Mouse (Mus musculus) adrenal gland, adult 18-20 months (tissue): ENCODE results near the gene Kcnmb3. TPM values are rescaled to one million over a fixed set of nuclear protein-coding genes. Genes with fewer than 3 reads are reported as not detected.

Source experiments
- DNase-seq, 2 experiments: peaks; one replicate each; pipeline ENCODE4 v3.0.0; 2021 to 2022; ENCODE audit warnings: low spot score in 2 of 2
- long read RNA-seq, 2 experiments: library from polyadenylated mRNA; stranded (forward); transcript quantifications; one replicate each; pipeline ENCODE4 v2.0.0; 2021
- total RNA-seq, 2 experiments: library from RNA; stranded (reverse); gene quantifications; 1 replicate in 1 of 2; 2 replicates in 1 of 2; pipeline ENCODE4 v1.2.3; 2021

Kcnmb3 gene
- not detected for total RNA-seq
- long read RNA-seq, experiment 1 = 0 reads
- long read RNA-seq, experiment 2, partial matches to known transcripts = 0 of 1 reads
- long read RNA-seq, experiment 2, other reads (novel, unspliced or antisense) = 1 of 1 reads

DNA sequence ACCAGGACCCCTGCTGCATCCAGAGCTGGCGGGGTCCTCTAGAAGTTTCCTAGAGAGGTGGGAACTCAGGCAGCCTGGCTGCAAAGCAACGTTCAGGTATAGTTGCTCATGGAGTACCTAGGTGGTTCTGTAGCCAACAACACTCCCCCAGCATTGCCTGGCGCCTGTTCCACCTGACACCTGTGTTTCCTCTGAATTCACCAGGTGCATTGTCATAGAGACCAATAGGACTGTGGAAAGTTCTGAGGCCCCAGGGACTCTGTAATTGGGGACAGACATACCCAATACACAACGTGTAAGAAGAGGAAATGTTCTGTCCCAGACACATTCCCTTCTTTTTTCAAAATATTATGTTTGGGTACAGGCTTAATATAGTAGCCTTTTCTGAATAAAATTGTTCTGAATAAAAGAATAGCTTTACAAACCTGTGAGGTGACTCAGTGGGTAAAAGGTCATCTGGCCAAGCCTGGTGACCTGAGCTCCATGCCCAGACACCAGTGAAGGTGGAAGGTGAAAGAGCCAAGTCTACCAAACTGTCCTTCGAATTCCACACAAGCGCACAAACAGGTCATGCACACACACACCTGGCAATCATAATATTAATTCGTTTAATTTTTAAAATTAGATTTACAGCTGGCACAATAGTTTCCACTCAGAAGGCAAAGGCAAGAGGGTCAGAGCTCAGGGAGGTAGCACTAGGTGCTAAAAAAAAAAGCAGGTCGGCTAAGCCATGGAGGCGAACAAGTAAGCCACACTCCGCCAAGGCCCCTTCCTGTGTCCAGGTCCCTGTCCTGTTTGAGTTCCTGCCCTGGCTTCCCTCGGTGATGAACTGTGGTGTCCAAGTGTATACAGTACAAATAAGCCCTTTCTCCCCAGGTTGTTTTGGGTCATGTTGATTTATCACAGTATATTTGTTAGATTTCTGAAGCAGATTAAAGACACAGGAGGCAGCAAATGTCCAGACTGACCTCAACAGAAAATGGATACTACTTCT is at the start of gene Kcnmb3:
Kcnmb3 (minus strand) TSS at position 135 of the 994 bp plus-strand sequence.
- DNase-seq = peak in 1 of 2 experiments; percentile 11

DNA sequence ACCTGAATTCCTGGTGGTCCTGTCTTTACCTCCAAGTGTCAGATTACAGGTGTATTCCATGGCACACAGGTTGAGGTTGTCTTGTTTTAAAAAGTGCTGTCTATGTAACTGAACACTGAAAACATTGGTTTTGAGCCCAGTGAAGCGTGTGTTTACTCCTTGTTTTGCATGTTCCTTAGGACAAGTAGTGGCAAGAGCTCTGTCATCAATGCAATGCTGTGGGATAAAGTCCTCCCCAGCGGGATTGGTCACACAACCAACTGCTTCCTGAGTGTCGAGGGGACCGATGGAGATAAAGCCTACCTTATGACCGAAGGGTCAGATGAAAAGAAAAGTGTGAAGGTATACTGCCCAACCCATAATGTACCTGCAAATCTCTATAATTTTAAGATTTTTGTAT is 46.1 kb upstream of the Kcnmb3 start:
- no peak for DNase-seq

DNA sequence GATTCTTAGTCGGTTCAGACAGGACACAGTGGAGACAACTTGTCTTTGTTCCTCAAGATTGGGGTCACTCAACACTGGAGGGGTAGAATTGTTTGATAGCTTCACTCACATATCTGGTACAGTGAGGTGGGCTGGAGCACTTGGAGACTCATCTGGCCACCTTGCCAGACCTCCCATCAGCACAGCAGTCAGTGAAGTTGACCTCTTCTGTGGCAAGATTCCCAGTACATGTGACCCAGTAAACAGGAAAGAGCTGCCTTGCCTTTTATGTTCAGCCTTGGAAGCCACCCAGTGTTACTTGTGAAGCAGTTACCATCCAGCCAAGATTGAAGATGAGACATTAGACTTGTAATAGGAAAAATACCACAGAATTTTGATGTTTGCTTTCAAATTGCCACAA is 45.5 kb upstream of the Kcnmb3 start:
- DNase-seq = peak; percentile 36 to 39

DNA sequence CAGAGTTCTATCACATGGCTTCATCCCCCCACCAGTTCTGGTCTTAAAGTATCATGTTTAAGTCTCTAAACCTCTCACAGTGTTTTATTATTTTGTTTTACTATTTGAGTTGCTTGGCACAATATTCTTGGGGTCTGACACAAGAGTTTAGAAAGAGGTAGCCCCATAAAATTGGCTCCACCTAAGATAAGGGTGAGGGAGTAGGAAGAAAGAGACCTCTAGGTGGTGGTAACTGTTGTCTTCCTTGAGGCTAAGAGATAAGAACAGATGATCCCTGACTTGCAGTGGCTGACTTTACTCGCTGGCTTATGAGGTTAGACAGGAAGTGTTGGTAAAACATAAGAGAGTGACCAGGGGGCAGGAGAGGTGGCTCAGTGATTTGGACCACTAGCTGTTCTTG is 43.7 kb upstream of the Kcnmb3 start:
- DNase-seq = no peak

DNA sequence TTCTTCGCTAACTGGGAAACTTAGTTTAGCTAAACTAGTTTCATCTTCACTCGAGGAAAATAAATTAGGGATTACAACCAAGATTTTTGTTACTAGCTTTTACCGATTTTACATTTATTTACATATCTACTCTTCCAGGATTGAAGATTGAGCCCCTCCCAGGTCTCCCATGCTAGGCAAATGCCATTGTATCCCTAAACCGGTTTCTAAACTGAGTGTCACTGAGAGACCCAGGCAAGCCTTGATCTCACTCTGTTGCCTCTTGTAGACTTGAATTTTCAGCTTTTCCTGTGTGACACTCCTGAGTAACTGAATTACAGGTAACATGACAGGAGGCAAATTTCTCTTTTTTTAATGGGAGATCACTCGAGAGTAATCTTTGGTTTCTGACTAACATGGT is 38.0 kb upstream of the Kcnmb3 start:
- no peak for DNase-seq

DNA sequence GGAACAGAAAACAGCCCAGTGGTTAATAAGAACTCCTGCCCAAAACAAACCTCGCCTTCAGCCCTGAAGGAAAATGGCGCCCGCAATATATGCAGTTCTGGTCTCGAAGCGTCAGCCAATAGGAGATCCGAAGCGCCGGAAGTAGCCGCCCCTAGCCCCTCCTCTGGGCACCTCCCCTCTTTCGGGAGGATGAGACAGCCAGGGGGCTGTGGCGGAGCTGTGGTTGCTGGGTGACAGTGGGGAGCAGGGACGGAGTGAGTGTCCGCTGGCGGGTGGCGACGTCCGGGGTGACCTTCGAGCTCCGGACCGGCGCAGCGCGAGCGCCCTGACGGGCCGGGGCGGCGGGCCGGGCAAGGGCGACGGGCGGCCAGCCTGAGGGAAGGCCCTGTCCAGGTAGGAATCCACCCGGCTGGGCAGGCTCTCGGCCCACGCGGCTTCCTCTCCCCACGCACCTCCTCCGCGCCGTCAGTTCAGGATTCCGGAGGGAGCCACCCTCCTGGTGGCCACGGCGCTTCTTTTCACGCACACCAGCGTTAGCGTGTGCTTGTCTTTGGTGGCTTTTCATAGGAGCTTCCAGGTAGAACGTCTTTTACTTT is 37.4 kb upstream of the Kcnmb3 start, which contains the start of gene Mfn1:
Mfn1 (plus strand) TSS at position 163 of the 596 bp plus-strand sequence.
- peak; percentile 86 to 89 for DNase-seq

DNA sequence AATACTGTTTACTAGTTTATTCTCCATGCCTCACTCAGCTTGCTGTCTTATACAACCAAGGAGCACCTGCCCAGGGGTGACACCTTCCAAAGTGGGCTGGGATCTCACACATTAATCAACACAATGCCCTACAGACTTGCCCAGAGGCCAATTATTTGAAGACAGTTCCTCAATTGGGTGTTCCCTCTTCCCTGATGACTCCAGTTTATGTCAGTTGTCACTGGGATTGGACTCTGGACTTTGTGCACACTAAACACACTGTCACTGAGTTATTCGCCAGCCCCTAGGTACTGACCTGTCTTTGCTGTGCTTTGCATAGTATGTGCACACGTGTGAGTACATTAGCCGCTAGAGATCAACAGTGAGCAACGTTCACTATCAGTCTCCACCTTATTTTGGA is 35.1 kb upstream of the Kcnmb3 start:
- no peak for DNase-seq

DNA sequence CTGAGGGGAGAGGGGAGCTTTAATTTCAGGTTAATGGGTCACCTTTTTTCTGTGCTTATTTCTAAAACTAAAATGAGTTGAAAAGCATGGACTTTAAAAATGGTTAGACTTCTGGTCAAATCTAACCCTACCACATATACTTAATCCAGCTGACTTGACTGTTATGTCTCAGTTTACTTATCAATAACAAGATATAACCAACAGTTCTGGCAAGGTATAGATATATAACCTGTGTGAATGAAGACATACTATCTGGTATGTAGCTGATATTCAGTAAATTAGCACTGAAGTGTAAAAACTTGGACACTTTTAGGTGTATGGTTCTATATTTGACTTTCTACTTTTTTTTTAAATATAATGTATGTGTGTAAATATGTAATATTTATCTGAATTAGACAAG is 21.5 kb upstream of the Kcnmb3 start:
- DNase-seq = no peak

DNA sequence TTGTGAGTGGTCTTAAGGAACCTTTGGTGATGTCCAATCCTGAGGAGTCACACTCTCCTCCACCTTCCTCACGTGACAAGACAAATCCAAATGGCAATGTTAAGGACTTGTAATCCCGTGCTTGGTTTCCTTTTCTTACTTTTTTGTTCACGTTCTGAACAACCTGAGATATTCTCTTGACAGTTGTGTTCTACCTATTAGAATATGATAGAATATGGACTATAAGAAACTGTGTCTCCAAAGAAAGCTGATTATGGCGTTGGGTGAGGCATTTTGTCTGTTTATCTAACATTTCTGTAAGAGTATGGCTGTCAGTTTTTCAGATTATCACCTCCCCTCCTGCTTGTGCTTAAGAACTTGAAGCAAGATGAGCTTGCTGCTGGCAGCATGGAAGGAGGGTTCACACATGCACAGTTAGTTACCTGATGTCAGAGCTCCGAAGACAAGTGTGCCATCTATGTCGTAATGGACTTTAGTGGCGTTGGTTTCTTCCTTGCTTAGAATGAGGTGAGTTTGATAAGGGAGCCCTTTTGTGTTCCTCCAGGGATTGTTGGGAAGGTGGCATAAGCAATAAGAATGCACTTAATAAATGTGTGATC is 20.8 kb upstream of the Kcnmb3 start:
- no peak for DNase-seq

DNA sequence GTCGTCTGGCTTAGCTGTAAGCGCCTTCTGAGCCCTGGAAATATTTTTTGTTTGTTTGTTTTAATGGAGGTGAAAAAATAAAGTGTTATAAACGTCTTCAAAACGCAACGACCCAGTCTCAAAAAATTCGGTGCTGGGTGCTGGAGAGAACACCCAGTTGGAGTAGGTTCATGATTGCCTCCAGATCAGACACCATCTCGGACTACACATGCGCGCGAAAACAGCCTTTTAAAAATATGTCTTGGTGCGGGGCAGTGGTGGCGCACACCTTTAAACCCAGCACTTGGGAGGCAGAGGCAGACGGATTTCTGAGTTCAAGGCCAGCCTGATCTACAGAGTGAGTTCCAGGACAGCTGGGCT is 19.1 kb upstream of the Kcnmb3 start:
- DNase-seq = no peak

DNA sequence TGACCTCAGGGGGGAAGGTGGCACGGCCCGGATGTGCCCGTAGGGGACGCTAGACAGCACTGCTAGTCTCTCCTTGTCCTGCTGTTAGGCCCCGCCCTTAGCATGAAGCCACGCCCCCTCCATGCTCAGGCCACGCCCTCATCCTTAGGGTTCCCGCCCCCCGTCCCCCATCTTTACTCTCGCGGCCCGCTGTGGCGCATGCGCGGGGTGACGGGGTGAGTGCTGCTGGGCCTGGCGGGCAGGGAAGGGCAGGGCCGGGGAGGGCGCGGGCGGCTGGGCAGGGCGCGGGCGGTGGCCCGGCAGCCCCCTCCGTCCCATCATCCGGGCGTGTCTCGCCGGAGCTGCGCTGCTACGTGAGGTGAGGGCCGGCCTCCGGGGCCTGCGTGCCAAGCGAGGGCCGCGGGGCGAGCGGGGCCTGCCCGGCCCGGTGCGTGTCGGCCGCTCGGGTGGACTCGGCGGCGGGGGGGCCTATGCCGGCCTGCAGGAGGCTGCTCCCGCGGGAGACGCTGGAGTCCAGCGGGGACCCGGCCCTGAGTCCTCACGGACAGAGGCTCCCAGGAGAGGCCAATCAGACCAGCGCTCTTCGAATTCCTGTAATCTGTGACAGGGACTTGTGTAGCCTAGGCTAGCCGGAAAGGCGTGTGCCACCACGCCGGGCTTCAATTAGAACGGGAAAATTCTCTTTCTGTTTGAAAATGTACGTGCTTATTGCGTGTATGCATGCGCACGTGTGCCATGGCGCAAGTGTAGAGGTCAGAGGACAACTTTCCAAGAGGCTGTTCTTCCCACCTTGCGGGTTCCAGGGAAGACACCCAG is 18.6 kb upstream of the Kcnmb3 start:
- peak; percentile 98 for DNase-seq

DNA sequence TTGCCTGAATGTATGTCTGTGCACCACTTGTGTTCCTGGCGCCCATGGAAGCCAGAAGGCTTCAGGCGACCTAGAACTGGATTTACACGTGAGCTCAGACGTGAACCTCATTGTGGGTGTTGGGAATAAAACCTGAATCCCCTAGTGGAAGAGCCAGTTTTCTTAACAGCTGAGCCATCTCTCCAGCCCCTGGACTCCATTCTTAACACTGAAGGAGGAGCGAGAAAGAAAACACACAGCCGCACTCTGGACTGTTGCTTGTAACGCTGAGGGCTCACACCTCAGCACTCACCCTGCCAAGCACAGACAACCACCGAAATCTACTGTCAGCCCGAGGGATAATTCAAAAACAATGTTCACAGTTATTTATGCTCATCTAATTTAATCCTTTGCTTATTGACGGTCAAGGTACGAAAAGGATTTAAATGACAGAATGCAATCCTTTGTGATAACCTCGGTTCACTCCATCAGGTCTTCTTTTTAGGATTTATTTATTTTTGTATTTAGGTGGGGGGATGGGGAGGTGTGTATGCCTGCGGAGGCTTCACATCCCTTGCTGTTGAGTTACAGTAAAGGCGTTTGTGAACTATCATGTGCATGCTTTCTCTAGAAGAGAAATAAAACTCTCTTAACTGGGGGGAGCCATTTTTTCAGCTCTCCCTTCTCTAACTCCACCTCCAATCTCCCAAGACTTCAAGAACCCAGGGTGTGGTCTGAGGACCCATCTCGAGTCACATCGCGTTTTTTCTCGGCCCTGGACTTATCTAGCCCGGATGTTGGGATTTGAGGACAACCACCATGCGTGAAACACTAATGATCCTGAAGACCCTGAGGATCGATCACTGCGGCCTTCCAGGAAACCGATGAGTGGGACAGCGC is 17.7 kb upstream of the Kcnmb3 start, which contains the start of gene Zfp639:
Zfp639 (plus strand) TSS at position 764 of the 879 bp plus-strand sequence.
- DNase-seq = no peak

DNA sequence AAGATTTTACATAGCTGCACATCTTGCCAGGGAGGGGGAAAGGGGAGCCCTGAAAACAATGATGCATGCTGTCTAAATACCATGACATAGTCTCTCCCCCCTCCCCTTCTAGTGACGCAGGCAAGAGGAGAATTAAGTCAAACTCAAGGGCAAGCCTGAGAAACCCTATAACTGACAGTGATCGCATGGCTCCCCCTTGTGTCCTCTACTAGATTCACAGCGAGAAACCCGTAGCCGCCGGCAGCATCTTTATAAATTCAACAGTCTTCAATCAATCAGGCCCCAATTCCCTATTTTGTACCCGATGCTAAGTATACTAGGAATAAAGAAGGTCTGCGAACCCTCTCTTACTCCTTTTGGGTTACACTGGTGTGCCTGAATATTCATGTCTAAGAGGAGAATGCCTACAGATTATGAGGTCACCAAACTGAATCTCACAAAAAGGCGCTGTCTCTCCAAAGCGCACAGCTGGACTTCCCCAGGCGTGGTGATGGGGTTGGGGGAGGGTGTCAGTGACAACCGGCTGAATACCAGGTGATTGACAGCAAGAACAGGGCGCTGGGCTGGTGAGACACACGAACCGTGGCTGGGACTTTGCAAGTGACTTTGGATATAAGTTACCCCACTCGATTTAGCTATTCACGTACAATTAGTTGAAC is 16.8 kb upstream of the Kcnmb3 start:
- DNase-seq = peak; percentile 56 to 60

DNA sequence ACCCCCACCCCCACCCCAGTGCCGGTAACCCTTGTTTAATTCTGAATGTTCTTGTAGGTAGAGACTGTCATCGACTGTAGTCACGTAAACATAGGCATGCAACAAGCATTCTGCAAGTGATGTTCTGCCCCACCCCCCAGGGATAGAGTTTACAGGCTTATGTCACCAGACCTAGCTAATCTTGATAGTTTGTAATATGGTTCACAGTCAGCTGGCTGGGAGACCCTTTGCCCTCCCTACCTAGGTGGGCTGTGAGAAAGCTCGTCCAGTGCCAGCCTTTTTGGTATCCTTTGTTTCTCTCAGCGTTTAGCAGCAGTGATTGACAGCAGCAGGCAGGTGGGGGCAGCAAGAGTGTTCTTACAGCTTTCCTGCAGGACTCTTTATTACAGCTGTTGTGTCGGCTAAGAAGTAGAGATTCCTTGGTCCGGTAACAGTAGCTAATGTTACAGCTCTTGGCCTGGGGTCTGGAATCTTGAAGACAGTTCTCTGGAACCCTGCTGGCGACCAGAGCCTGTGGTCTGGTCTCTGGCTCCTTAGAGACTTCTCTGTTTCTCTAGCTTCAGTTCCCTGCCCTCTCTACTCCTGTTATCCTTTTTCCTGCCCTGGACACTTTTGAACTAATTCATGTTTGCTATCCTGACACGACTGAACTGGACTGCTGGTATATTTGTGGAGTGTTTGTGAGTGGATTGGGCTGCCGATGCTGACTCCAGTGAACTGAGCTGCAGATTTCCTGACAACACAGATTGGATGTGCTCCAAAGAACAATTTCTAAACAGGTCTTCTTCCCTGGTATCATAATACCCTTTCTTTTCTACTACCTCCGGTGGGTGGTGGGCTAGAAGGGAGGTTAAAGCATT is 14.6 kb upstream of the Kcnmb3 start:
- no peak for DNase-seq

DNA sequence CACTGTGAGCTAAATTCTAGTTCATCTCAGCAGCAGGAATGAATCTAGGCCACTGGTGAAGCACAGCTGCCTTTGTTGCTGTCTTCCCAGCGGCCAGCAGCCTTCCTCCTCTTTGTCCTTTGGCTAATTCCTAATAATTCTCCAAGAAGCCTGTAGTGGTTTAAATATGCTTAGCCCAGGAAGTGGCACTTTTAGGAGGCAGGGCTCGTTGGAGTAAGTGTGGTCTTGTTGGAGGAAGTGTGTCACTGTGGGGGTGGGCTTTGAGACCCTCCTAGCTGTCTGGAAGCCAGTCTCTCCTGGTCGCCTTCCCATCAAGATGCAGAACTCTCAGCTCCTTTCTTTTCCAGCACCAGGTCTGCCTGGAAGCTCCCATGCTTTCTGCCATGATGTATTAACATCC is 13.8 kb upstream of the Kcnmb3 start:
- DNase-seq = no peak

DNA sequence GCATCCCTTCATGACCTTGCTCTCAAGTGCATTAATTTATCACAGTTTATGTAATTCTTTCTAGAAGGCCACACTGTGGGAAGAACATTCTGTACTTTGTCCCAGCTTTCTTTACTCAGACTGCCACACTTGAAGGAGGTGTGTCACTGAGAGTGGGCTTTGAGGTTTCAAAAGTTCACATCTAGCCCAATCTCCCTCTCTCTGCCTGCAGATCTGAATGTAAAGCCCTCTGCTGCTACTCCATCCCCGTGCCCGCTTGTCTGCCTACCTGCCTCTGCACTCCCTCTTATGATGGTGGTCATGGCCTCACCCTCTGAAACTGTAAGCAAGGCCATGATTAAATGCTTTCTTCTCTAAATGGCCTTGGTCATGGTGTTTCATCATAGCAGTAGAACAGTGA is 8.3 kb upstream of the Kcnmb3 start:
- peak in 1 of 2 experiments; percentile 31 for DNase-seq

DNA sequence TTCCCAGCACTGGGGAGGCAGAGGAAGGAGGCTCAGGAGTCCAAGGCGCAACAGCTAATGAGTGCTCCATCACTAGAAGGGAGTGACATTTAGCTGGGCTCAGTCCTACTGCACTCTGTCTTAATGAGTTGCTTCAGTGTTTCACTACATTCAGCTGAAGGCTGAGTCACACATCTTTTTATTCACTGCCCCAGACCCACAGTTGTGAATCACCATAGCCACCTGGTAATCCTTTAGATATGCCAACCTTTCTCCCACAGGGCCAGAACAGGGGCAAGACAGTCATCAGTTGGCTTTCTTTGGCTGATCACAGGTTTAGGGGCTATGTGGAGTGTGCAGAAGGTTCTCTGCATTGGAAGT is 4.7 kb upstream of the Kcnmb3 start:
- DNase-seq = no peak
